Mouse (Mus musculus): ENCODE data around the gene Ykt6. TPM values are rescaled to one million over a fixed set of nuclear protein-coding genes. Genes with fewer than 3 reads are reported as not detected.

Gene Ykt6
- polyA plus RNA-seq, 1 experiment, result 33.7 TPM

- H3K27ac ChIP-seq (ENCODE audit: control insufficient read depth, insufficient read depth, low read depth, low read length), result no peak overlapping the region
- TF ChIP-seq CTCF (IDR thresholded peaks at IDR 0.05; ENCODE audit: control insufficient read depth, insufficient read depth, insufficient replicate concordance, low read depth, low read length), result no peak
- no peak for TF ChIP-seq POLR2A (IDR thresholded peaks at IDR 0.05; ENCODE audit: control insufficient read depth, low read depth, low read length)
- H3K27me3 ChIP-seq (ENCODE audit: control insufficient read depth, insufficient read depth, low read length), result no peaks in the 10 kb centered on the region
- H3K36me3 ChIP-seq (ENCODE audit: control insufficient read depth, insufficient read depth, low read length), result no peaks in the 10 kb centered on the region
- H3K4me1 ChIP-seq (ENCODE audit: control insufficient read depth, insufficient read depth, low read length), result no peaks in the 10 kb centered on the region
- H3K4me3 ChIP-seq (ENCODE audit: control insufficient read depth, low read depth, low read length), result no peak overlapping the region
Measured at GRCm38 (mm10) chr11:5914940-5915339, 40.6 kb upstream of the Ykt6 start.

DNA sequence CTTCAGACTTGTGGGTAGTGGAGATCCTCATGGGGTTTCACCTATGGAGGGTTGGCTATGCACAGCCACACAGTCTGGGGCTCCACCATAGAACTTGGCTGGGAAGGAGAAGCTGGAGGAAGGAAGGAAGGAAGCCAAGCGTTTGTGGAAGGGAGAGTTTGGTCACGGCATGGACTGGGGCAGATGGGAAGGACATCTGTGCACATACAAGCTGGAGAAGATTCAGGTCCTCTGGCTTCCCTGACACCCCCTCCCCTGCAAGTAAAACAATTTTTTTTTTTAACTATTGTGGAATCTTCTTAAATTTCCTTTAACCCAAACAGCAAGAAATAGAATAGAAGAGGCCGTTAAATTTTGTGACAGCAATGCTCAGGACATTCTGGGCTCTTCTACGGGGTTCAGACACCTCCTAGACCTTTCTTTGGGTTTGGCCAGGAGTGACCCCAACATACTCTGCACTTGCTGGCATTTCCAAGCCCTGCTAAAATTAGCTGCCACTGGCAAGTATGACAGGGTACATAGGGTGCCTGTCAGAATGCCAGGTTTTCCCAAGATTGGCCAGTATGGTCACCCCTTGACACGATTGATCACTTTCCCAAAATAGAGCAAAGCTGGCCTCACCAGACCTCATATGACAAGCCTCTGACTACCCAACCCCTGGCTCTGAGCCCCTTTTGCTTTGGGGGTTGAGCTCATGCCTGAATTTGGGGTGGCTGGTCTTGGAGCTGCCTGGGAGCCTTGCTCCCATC lies 39.9 kb upstream of the Ykt6 start:
- TF ChIP-seq CTCF (IDR thresholded peaks at IDR 0.05; ENCODE audit: control insufficient read depth, insufficient read depth, insufficient replicate concordance, low read depth, low read length) (no peak), POLR2A (IDR thresholded peaks at IDR 0.05; ENCODE audit: control insufficient read depth, low read depth, low read length) (no peak)
- no peaks in the 10 kb centered on the region for H3K36me3 ChIP-seq (ENCODE audit: control insufficient read depth, insufficient read depth, low read length)
- no peak overlapping the region for H3K4me3 ChIP-seq (ENCODE audit: control insufficient read depth, low read depth, low read length)
- H3K27me3 ChIP-seq (ENCODE audit: control insufficient read depth, insufficient read depth, low read length), result no peaks in the 10 kb centered on the region
- H3K4me1 ChIP-seq (ENCODE audit: control insufficient read depth, insufficient read depth, low read length), result peaks cover 4% of the 10 kb centered on the region
- no peak overlapping the region for H3K27ac ChIP-seq (ENCODE audit: control insufficient read depth, insufficient read depth, low read depth, low read length)

- H3K27ac ChIP-seq (ENCODE audit: control insufficient read depth, insufficient read depth, low read depth, low read length), result no peak overlapping the region
- H3K4me3 ChIP-seq (ENCODE audit: control insufficient read depth, low read depth, low read length), result no peak overlapping the region
- no peaks in the 10 kb centered on the region for H3K36me3 ChIP-seq (ENCODE audit: control insufficient read depth, insufficient read depth, low read length)
- TF ChIP-seq CTCF (IDR thresholded peaks at IDR 0.05; ENCODE audit: control insufficient read depth, insufficient read depth, insufficient replicate concordance, low read depth, low read length) (no peak), POLR2A (IDR thresholded peaks at IDR 0.05; ENCODE audit: control insufficient read depth, low read depth, low read length) (no peak)
- H3K27me3 ChIP-seq (ENCODE audit: control insufficient read depth, insufficient read depth, low read length), result no peaks in the 10 kb centered on the region
- peaks cover 4% of the 10 kb centered on the region for H3K4me1 ChIP-seq (ENCODE audit: control insufficient read depth, insufficient read depth, low read length)
Measured at GRCm38 (mm10) chr11:5916178-5916548, 39.3 kb upstream of the Ykt6 start.

GRCm38 (mm10) chr11:5918111-5918510 lies 37.4 kb upstream of the Ykt6 start:
- Histone ChIP-seq H3K27me3 (ENCODE audit: control insufficient read depth, insufficient read depth, low read length) (no peaks in the 10 kb centered on the region), H3K4me1 (ENCODE audit: control insufficient read depth, insufficient read depth, low read length) (peaks cover 4% of the 10 kb centered on the region), H3K27ac (ENCODE audit: control insufficient read depth, insufficient read depth, low read depth, low read length) (no peak overlapping the region), H3K4me3 (ENCODE audit: control insufficient read depth, low read depth, low read length) (no peak overlapping the region), H3K36me3 (ENCODE audit: control insufficient read depth, insufficient read depth, low read length) (no peaks in the 10 kb centered on the region)
- no peak for TF ChIP-seq POLR2A (IDR thresholded peaks at IDR 0.05; ENCODE audit: control insufficient read depth, low read depth, low read length)

- TF ChIP-seq POLR2A (IDR thresholded peaks at IDR 0.05; ENCODE audit: control insufficient read depth, low read depth, low read length), result no peak
- no peaks in the 10 kb centered on the region for H3K27me3 ChIP-seq (ENCODE audit: control insufficient read depth, insufficient read depth, low read length)
- no peak overlapping the region for H3K27ac ChIP-seq (ENCODE audit: control insufficient read depth, insufficient read depth, low read depth, low read length)
- peaks cover 4% of the 10 kb centered on the region for H3K4me1 ChIP-seq (ENCODE audit: control insufficient read depth, insufficient read depth, low read length)
- H3K36me3 ChIP-seq (ENCODE audit: control insufficient read depth, insufficient read depth, low read length), result no peaks in the 10 kb centered on the region
- no peak overlapping the region for H3K4me3 ChIP-seq (ENCODE audit: control insufficient read depth, low read depth, low read length)
Measured at GRCm38 (mm10) chr11:5919606-5920005, 35.9 kb upstream of the Ykt6 start.

GRCm38 (mm10) chr11:5920323-5920960 lies 35.1 kb upstream of the Ykt6 start:
- no peak overlapping the region for H3K27ac ChIP-seq (ENCODE audit: control insufficient read depth, insufficient read depth, low read depth, low read length)
- TF ChIP-seq CTCF (IDR thresholded peaks at IDR 0.05; ENCODE audit: control insufficient read depth, insufficient read depth, insufficient replicate concordance, low read depth, low read length) (no peak), POLR2A (IDR thresholded peaks at IDR 0.05; ENCODE audit: control insufficient read depth, low read depth, low read length) (no peak)

DNA sequence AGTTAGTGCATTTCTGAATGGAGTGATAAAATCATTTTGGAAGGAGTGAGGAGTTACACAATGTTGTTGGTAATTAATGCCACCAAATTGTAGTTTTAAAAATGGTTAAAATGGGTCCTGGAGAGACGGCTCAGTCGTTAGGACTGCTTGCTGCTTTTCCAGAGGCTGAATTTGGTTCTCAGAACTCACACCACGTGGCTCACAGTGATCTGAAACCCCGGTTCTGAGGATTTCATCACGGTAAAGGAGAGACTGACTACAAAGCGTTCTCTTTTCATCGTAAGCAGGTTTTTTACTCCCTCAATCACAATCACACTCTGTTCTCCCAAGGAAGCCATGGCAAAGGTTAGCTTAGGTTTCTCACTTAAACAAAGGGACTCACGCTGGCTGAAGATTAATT lies 30.8 kb upstream of the Ykt6 start:
- Histone ChIP-seq H3K4me1 (ENCODE audit: control insufficient read depth, insufficient read depth, low read length) (peaks cover 4% of the 10 kb centered on the region), H3K27ac (ENCODE audit: control insufficient read depth, insufficient read depth, low read depth, low read length) (no peak overlapping the region), H3K36me3 (ENCODE audit: control insufficient read depth, insufficient read depth, low read length) (no peaks in the 10 kb centered on the region), H3K27me3 (ENCODE audit: control insufficient read depth, insufficient read depth, low read length) (no peaks in the 10 kb centered on the region), H3K4me3 (ENCODE audit: control insufficient read depth, low read depth, low read length) (no peak overlapping the region)
- TF ChIP-seq POLR2A (IDR thresholded peaks at IDR 0.05; ENCODE audit: control insufficient read depth, low read depth, low read length), result no peak
- TF ChIP-seq CTCF (IDR thresholded peaks at IDR 0.05; ENCODE audit: control insufficient read depth, insufficient read depth, insufficient replicate concordance, low read depth, low read length), result no peak

More at GRCm38 (mm10) chr11:5920323-5920960, 35.1 kb upstream of the Ykt6 start:
- Histone ChIP-seq H3K4me3 (ENCODE audit: control insufficient read depth, low read depth, low read length) (no peak overlapping the region), H3K27me3 (ENCODE audit: control insufficient read depth, insufficient read depth, low read length) (no peaks in the 10 kb centered on the region), H3K4me1 (ENCODE audit: control insufficient read depth, insufficient read depth, low read length) (peaks cover 4% of the 10 kb centered on the region), H3K36me3 (ENCODE audit: control insufficient read depth, insufficient read depth, low read length) (no peaks in the 10 kb centered on the region)
